Mouse (Mus musculus): ENCODE data around the gene Fbn1. TPM values are rescaled to one million over a fixed set of nuclear protein-coding genes. Genes with fewer than 3 reads are reported as not detected.

Gene Fbn1
- polyA plus RNA-seq, 1 experiment from 2014 or later: 3.2 TPM

DNA sequence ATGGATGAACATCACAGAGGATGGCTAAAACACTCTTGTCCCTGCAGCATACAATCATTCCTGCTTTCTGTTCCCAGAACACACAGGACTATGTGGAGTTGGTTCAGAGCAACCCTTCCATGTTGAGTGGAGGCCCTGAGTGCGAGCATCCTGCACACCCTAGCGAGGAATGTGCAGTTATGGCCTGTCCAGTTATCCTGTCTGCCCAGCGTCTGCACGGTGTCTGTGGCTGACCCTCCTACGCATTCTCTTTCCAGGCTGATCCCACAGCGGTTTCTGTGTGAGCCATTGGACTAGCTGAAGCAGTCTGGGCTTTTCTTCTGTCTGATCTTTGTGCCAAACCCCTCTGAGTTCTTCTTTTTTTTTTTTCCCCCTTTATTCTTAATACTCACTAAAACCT lies 123.4 kb downstream of the Fbn1 start:
- 97% methylated on average over 6 of the region's 6 CpGs for WGBS
- Histone ChIP-seq H3K36me3 (peaks cover 5% of the 10 kb centered on the region; the same call in 1 of the 2 replicates), H3K4me2 (no peak overlapping the region), H3K9me3 (replicated peaks) (no peaks in the 10 kb centered on the region), H3K4me1 (no peaks in the 10 kb centered on the region), H3K27ac (replicated peaks) (no peak overlapping the region), H3K9ac (replicated peaks) (no peak overlapping the region), H3K27me3 (replicated peaks) (no peaks in the 10 kb centered on the region), H3K4me3 (replicated peaks) (no peak overlapping the region)
- ATAC-seq (ENCODE audit: low FRiP score): no peak

DNA sequence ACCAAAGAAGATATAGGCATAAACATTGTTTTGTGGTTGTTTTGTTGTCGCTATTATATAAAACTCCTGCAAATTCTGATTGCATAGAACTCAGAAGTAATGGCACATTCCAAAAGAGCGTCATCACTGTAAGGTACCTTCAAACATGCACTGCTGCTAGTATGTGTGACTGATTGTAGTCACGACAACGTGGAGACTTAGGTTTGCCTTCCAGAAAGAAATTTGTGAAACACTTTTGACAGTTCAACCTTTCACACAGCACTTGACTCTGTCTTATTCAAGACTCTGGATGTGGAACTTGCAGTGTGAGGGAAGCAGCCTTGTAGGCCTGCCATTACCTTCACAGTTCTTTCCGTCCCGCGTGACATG lies 124.5 kb downstream of the Fbn1 start:
- no peak overlapping the region for H3K27ac ChIP-seq (replicated peaks)
- H3K27me3 ChIP-seq (replicated peaks): no peaks in the 10 kb centered on the region
- H3K4me1 ChIP-seq: no peaks in the 10 kb centered on the region
- no peaks in the 10 kb centered on the region for H3K9me3 ChIP-seq (replicated peaks)
- no peak for ATAC-seq (ENCODE audit: low FRiP score)
- H3K36me3 ChIP-seq: no peaks in the 10 kb centered on the region; the same call in 1 of the 2 replicates
- H3K9ac ChIP-seq (replicated peaks): no peak overlapping the region
- WGBS: 93% methylated on average over 7 of the region's 7 CpGs
- no peak overlapping the region for H3K4me3 ChIP-seq (replicated peaks)
- no peak overlapping the region for H3K4me2 ChIP-seq

- Histone ChIP-seq H3K4me2 (no peak overlapping the region), H3K36me3 (no peaks in the 10 kb centered on the region; the same call in 1 of the 2 replicates), H3K4me3 (replicated peaks) (no peak overlapping the region), H3K4me1 (no peaks in the 10 kb centered on the region), H3K9ac (replicated peaks) (no peak overlapping the region), H3K27me3 (replicated peaks) (no peaks in the 10 kb centered on the region), H3K9me3 (replicated peaks) (no peaks in the 10 kb centered on the region), H3K27ac (replicated peaks) (no peak overlapping the region)
- no peak for ATAC-seq (ENCODE audit: low FRiP score)
- WGBS: 76% methylated on average over 7 of the region's 7 CpGs
Observed at GRCm38 (mm10) chr2:125382613-125383272, 125.0 kb downstream of the Fbn1 start.

- H3K4me2 ChIP-seq: no peak overlapping the region
- H3K9ac ChIP-seq (replicated peaks): no peak overlapping the region
- ATAC-seq (ENCODE audit: low FRiP score): no peak
- WGBS: 88% methylated on average over 2 of the region's 2 CpGs
- H3K4me1 ChIP-seq: no peaks in the 10 kb centered on the region
- H3K4me3 ChIP-seq (replicated peaks): no peak overlapping the region
- no peaks in the 10 kb centered on the region for H3K36me3 ChIP-seq
- H3K9me3 ChIP-seq (replicated peaks): no peaks in the 10 kb centered on the region
- no peak overlapping the region for H3K27ac ChIP-seq (replicated peaks)
- H3K27me3 ChIP-seq (replicated peaks): no peaks in the 10 kb centered on the region
Observed at GRCm38 (mm10) chr2:125380086-125380485, 127.7 kb downstream of the Fbn1 start.

DNA sequence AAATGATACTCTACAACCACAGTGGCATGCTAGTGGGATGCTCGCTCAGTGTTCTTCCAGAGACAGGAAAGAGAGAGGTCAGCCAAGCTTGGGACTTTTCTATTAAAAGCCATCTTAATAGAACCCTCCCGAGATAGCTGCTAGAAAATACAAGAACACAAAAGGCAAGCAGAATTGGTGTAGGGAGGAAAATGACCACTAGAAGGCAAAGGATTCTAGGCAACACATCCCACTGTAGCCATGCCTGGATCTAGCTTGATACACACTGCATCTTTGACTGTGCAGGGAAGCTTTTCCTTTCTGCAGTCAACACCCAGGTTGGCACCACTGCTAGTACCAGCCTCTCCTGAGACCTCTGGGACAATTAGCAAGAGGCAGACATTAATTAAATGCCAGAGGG lies 128.6 kb downstream of the Fbn1 start:
- no peak overlapping the region for H3K9ac ChIP-seq (replicated peaks)
- no peaks in the 10 kb centered on the region for H3K27me3 ChIP-seq (replicated peaks)
- no peak overlapping the region for H3K27ac ChIP-seq (replicated peaks)
- H3K36me3 ChIP-seq: no peaks in the 10 kb centered on the region
- H3K4me2 ChIP-seq: no peak overlapping the region
- ATAC-seq (ENCODE audit: low FRiP score): no peak
- 88% methylated on average over 2 of the region's 2 CpGs for WGBS
- H3K4me3 ChIP-seq (replicated peaks): no peak overlapping the region
- H3K4me1 ChIP-seq: no peaks in the 10 kb centered on the region
- H3K9me3 ChIP-seq (replicated peaks): no peaks in the 10 kb centered on the region

DNA sequence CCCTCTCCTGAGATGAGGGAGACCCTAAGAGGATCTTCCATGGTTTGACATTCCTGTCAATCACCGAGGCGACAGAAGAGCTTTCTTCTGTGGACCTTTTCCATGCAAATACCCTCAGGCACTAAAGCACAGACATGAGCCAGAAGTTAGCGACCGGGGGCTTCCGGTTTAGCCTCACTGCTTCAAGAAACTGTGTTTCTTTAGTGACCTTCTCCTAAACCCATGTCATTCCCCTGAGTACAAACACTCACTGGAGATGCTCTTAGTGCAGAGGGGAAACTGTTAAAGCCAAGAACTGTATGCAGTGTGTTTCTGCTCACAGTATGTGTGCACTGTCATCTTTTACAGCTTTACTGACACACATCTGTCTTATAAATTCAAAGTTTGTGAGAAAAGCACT lies 131.9 kb downstream of the Fbn1 start:
- Histone ChIP-seq H3K9ac (replicated peaks) (no peak overlapping the region), H3K4me3 (replicated peaks) (no peak overlapping the region), H3K4me2 (no peak overlapping the region), H3K27me3 (replicated peaks) (no peaks in the 10 kb centered on the region), H3K36me3 (no peaks in the 10 kb centered on the region), H3K9me3 (replicated peaks) (no peaks in the 10 kb centered on the region), H3K4me1 (no peaks in the 10 kb centered on the region), H3K27ac (replicated peaks) (no peak overlapping the region)
- no peak for ATAC-seq (ENCODE audit: low FRiP score)
- 89% methylated on average over 5 of the region's 5 CpGs for WGBS

DNA sequence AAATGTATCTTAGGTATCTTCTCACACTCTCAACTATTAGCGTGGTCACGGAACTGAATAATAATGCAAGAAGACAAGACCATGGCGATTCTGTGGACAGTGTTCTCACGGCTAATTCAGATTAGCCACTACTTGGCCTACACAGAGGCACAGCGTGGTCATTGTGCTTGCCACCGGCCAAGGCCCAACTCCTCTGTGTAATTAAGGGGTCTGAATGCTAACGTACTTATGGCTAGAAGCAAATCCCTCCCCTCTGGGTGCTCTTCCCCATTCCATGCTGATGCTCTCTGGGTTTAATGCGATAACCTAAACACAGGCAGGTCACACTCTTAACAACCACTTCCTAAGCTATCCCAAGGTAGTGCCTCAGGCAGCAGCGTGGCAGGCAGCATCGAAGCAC lies 132.5 kb downstream of the Fbn1 start:
- Histone ChIP-seq H3K4me3 (replicated peaks) (no peak overlapping the region), H3K9ac (replicated peaks) (no peak overlapping the region), H3K4me1 (no peaks in the 10 kb centered on the region), H3K27me3 (replicated peaks) (no peaks in the 10 kb centered on the region), H3K27ac (replicated peaks) (no peak overlapping the region), H3K36me3 (peaks cover 2% of the 10 kb centered on the region; the same call in 1 of the 2 replicates), H3K4me2 (no peak overlapping the region), H3K9me3 (replicated peaks) (no peaks in the 10 kb centered on the region)
- 83% methylated on average over 10 of the region's 10 CpGs for WGBS
- ATAC-seq (ENCODE audit: low FRiP score): no peak

DNA sequence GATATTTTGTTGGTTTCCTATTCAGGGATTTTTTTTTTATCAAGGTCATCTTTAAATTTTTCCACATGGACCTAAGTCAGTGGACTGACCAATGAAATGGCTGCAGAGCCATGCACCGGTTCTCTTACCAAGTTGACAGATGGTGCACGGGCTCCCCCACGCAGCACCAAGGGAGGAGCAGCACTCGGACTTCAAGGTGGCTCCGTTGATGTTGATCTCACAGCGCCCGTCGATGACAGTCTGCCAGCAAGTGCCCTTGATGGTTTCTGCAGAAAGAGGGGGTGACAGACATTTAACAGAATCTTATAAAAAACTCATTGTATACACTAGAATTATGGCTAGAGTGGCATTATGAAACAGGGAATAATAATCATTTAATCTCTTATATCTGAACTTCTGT lies 138.1 kb downstream of the Fbn1 start:
- WGBS: 94% methylated on average over 8 of the region's 8 CpGs
- no peaks in the 10 kb centered on the region for H3K27me3 ChIP-seq (replicated peaks)
- H3K4me2 ChIP-seq: no peak overlapping the region
- no peak overlapping the region for H3K27ac ChIP-seq (replicated peaks)
- H3K9me3 ChIP-seq (replicated peaks): no peaks in the 10 kb centered on the region
- no peak for ATAC-seq (ENCODE audit: low FRiP score)
- H3K4me3 ChIP-seq (replicated peaks): no peak overlapping the region
- H3K36me3 ChIP-seq: peaks cover 28% of the 10 kb centered on the region
- no peak overlapping the region for H3K9ac ChIP-seq (replicated peaks)
- no peaks in the 10 kb centered on the region for H3K4me1 ChIP-seq

DNA sequence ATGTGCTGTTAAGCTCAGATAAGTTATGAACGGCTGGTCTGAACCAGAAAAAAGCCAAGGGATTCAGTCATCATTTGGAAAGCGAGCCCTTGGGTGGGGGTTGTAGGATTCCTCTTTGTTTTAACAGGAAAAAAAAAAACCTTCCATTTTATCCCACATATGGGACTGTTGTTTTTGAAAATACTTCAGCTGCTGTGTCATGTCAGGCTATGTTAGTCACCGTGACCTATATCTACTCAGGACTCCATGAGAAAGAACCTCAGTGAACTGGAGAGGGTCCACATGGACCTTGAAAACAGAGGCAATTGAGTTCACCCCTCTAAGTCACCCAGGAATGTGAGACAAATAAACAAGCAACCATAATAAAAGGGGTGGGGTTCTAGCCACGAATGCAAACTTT lies 139.2 kb downstream of the Fbn1 start:
- WGBS: 85% methylated on average over 4 of the region's 4 CpGs
- Histone ChIP-seq H3K9me3 (replicated peaks) (no peaks in the 10 kb centered on the region), H3K27me3 (replicated peaks) (no peaks in the 10 kb centered on the region), H3K4me2 (no peak overlapping the region), H3K9ac (replicated peaks) (no peak overlapping the region), H3K27ac (replicated peaks) (no peak overlapping the region), H3K4me1 (no peaks in the 10 kb centered on the region), H3K4me3 (replicated peaks) (no peak overlapping the region), H3K36me3 (peaks cover 28% of the 10 kb centered on the region)
- no peak for ATAC-seq (ENCODE audit: low FRiP score)

DNA sequence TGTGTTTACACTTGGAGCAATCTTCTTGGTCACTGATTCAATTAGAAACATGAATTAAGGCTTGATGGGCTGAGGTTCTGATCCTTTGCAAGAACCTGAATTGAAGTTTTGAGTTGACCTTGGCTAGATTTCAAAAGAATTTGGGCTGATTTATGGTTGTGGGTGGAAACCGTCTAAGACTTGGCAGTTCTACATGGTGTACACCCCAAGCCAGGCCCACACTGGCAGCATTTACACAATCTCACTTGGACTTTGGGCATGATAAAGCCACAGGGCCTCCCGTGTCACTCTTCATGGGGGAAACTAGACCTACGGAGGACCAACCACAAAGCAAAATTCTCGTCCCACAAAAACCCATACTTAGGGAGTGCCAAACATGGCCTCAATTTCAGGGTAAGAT lies 146.1 kb downstream of the Fbn1 start:
- peaks cover 42% of the 10 kb centered on the region for H3K36me3 ChIP-seq
- no peak for ATAC-seq (ENCODE audit: low FRiP score)
- no peak overlapping the region for H3K27ac ChIP-seq (replicated peaks)
- WGBS: 80% methylated on average over 4 of the region's 4 CpGs
- peaks cover under 1% of the 10 kb centered on the region; the same call in 1 of the 2 replicates for H3K4me1 ChIP-seq
- H3K4me3 ChIP-seq (replicated peaks): no peak overlapping the region
- no peaks in the 10 kb centered on the region for H3K27me3 ChIP-seq (replicated peaks)
- H3K9ac ChIP-seq (replicated peaks): no peak overlapping the region
- H3K9me3 ChIP-seq (replicated peaks): no peaks in the 10 kb centered on the region
- H3K4me2 ChIP-seq: no peak overlapping the region

- Histone ChIP-seq H3K9ac (replicated peaks) (no peak overlapping the region), H3K36me3 (peaks cover 14% of the 10 kb centered on the region), H3K4me3 (replicated peaks) (no peak overlapping the region), H3K4me1 (peaks cover 7% of the 10 kb centered on the region), H3K27ac (replicated peaks) (no peak overlapping the region), H3K9me3 (replicated peaks) (no peaks in the 10 kb centered on the region), H3K27me3 (replicated peaks) (no peaks in the 10 kb centered on the region), H3K4me2 (no peak overlapping the region)
- no peak for ATAC-seq (ENCODE audit: low FRiP score)
- WGBS: 78% methylated on average over 3 of the region's 3 CpGs
Observed at GRCm38 (mm10) chr2:125356486-125356885, 151.3 kb downstream of the Fbn1 start.

DNA sequence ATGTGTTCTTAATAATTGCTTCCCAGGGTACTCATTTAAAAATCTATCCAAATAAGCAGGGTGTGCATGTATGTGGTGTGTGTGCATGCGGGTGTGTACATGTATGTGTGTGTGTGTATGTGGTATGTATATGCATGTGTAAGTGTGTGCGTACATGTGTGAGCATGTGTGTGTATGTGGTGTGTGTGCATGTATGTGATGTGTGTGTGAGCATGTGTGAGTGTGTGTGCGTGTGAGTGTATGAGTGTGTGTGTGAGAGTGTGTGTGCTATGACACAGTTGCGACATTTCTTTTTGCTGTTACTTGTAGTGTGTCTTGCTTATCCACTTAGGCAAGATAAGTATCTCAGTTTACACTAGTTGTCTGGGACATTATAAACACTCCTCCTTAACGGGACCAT lies 151.7 kb downstream of the Fbn1 start:
- no peak for ATAC-seq (ENCODE audit: low FRiP score)
- Histone ChIP-seq H3K27me3 (replicated peaks) (no peaks in the 10 kb centered on the region), H3K9ac (replicated peaks) (no peak overlapping the region), H3K4me2 (no peak overlapping the region), H3K4me3 (replicated peaks) (no peak overlapping the region), H3K27ac (replicated peaks) (no peak overlapping the region), H3K9me3 (replicated peaks) (no peaks in the 10 kb centered on the region), H3K36me3 (peaks cover 10% of the 10 kb centered on the region), H3K4me1 (peaks cover 7% of the 10 kb centered on the region)
- WGBS: 88% methylated on average over 5 of the region's 5 CpGs
